Mouse (Mus musculus): ENCODE measurements around the gene Zbtb6. TPM values are rescaled to one million over a fixed set of nuclear protein-coding genes. Genes with fewer than 3 reads are reported as not detected.

The Zbtb6 gene
- polyA plus RNA-seq, 1 experiment from 2014 or later: 5.4 TPM

DNA sequence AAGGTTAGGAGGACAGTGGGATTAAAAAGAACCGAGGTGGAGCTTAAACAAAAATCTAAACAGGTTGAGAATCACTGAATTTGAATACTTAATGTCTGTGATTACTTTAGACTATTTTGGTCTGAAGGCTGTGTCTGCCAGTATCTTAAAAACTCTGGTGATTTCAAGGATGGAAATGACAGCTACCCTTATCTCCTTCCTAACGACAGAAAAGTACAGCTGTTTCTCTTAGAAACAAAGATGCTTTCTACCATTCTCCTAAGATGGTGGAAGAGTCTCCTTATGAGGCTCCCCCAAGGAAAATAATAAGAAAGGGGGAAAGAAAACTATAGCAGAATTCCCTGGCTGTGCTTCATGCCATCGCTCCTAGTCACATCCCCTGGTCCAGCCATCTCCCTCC lies 21.1 kb downstream of the Zbtb6 start:
- Histone ChIP-seq H3K9ac (ENCODE audit: low read length) (peak overlapping the region; percentile 96), H3K36me3 (ENCODE audit: control insufficient read depth, insufficient read depth, low read length) (no peaks in the 10 kb centered on the region), H3K4me1 (ENCODE audit: control insufficient read depth, insufficient read depth, low read length) (no peaks in the 10 kb centered on the region), H3K27me3 (ENCODE audit: control insufficient read depth, insufficient read depth, low read length) (no peaks in the 10 kb centered on the region), H3K9me3 (ENCODE audit: control insufficient read depth, low read length) (no peaks in the 10 kb centered on the region), H3K4me2 (ENCODE audit: low read depth, severe bottlenecking) (peak overlapping the region; percentile 60), H3K27ac (replicated peaks; ENCODE audit: low read depth, low read length) (no peak overlapping the region), H3K4me3 (ENCODE audit: low read depth, low read length) (peak overlapping the region; percentile 91)
- ATAC-seq (ENCODE audit: insufficient number of reproducible peaks, low FRiP score, low TSS enrichment, low read depth) (no peak), DNase-seq (ENCODE audit: low spot score) (no peak)
- 4% methylated on average over 3 of the region's 3 CpGs for WGBS

GRCm38 (mm10) chr2:37395539-37395938 lies 47.4 kb downstream of the Zbtb6 start:
- 65% methylated on average over 1 of the region's 1 CpGs for WGBS
- Histone ChIP-seq H3K27me3 (ENCODE audit: control insufficient read depth, insufficient read depth, low read length) (no peaks in the 10 kb centered on the region), H3K4me2 (ENCODE audit: low read depth, severe bottlenecking) (no peak overlapping the region), H3K4me3 (ENCODE audit: low read depth, low read length) (no peak overlapping the region), H3K4me1 (ENCODE audit: control insufficient read depth, insufficient read depth, low read length) (no peaks in the 10 kb centered on the region), H3K27ac (replicated peaks; ENCODE audit: low read depth, low read length) (no peak overlapping the region), H3K9me3 (ENCODE audit: control insufficient read depth, low read length) (no peaks in the 10 kb centered on the region), H3K36me3 (ENCODE audit: control insufficient read depth, insufficient read depth, low read length) (peaks cover 8% of the 10 kb centered on the region; the same call in 1 of the 2 replicates), H3K9ac (ENCODE audit: low read length) (no peak overlapping the region)
- DNase-seq (ENCODE audit: low spot score) (no peak), ATAC-seq (ENCODE audit: insufficient number of reproducible peaks, low FRiP score, low TSS enrichment, low read depth) (no peak)

GRCm38 (mm10) chr2:37382921-37383320 lies 60.0 kb downstream of the Zbtb6 start:
- Histone ChIP-seq H3K27me3 (ENCODE audit: control insufficient read depth, insufficient read depth, low read length) (no peaks in the 10 kb centered on the region), H3K9me3 (ENCODE audit: control insufficient read depth, low read length) (no peaks in the 10 kb centered on the region), H3K27ac (replicated peaks; ENCODE audit: low read depth, low read length) (no peak overlapping the region), H3K36me3 (ENCODE audit: control insufficient read depth, insufficient read depth, low read length) (peaks cover 5% of the 10 kb centered on the region), H3K4me2 (ENCODE audit: low read depth, severe bottlenecking) (no peak overlapping the region), H3K9ac (ENCODE audit: low read length) (no peak overlapping the region), H3K4me1 (ENCODE audit: control insufficient read depth, insufficient read depth, low read length) (no peaks in the 10 kb centered on the region), H3K4me3 (ENCODE audit: low read depth, low read length) (no peak overlapping the region)
- 94% methylated on average over 9 of the region's 9 CpGs for WGBS
- DNase-seq (ENCODE audit: low spot score) (no peak), ATAC-seq (ENCODE audit: insufficient number of reproducible peaks, low FRiP score, low TSS enrichment, low read depth) (no peak)

DNA sequence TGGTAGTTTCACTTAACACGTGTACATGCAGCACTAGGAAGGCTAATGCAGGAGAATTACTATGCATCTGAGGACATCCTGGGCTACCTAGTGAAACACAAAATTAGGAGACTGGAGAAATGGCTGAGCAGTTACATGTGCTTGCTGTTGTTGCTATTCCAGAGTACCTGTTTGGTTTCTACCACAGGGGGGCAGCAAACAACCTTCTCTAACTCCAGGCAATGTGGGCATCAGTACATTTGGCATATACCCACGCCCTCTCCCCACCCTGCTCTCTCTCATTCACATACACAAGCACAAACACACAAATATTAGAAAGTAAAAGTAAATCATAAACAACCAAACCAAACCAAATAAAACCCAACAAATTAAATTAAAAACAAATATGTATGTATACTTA lies 62.8 kb downstream of the Zbtb6 start:
- ATAC-seq (ENCODE audit: insufficient number of reproducible peaks, low FRiP score, low TSS enrichment, low read depth): no peak; the same call in 1 of the 2 replicates
- H3K9ac ChIP-seq (ENCODE audit: low read length): no peak overlapping the region
- H3K4me1 ChIP-seq (ENCODE audit: control insufficient read depth, insufficient read depth, low read length): no peaks in the 10 kb centered on the region
- no peaks in the 10 kb centered on the region for H3K27me3 ChIP-seq (ENCODE audit: control insufficient read depth, insufficient read depth, low read length)
- peak; percentile 68 for DNase-seq (ENCODE audit: low spot score)
- H3K9me3 ChIP-seq (ENCODE audit: control insufficient read depth, low read length): no peaks in the 10 kb centered on the region
- no peak overlapping the region for H3K4me2 ChIP-seq (ENCODE audit: low read depth, severe bottlenecking)
- 74% methylated on average over 2 of the region's 2 CpGs for WGBS
- H3K27ac ChIP-seq (replicated peaks; ENCODE audit: low read depth, low read length): no peak overlapping the region
- no peak overlapping the region for H3K4me3 ChIP-seq (ENCODE audit: low read depth, low read length)
- H3K36me3 ChIP-seq (ENCODE audit: control insufficient read depth, insufficient read depth, low read length): peaks cover 7% of the 10 kb centered on the region

DNA sequence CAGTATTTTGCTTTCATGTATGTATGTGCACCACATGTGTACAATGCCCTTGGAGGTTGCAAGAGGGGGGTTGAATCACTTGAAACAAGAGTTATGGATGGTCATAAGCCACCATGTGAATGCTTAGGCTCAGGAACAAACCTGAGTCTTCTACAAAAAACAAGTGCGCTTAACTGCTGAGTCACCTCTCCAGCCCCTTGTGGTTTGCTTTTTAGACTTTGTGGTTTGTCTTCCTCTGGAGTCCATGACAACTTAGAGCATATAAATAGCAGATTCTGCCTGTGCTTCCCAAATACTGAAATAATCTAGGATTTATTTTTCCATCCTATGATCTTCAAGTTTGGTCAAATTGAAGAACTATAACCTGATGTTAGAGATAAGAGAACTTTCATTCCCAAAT lies 67.0 kb downstream of the Zbtb6 start:
- H3K36me3 ChIP-seq (ENCODE audit: control insufficient read depth, insufficient read depth, low read length): peaks cover 2% of the 10 kb centered on the region; the same call in 1 of the 2 replicates
- DNase-seq (ENCODE audit: low spot score): no peak
- WGBS: 95% methylated on average over 1 of the region's 1 CpGs

More for the DNA sequence above, 67.0 kb downstream of the Zbtb6 start:
- no peak overlapping the region for H3K4me2 ChIP-seq (ENCODE audit: low read depth, severe bottlenecking)
- H3K4me1 ChIP-seq (ENCODE audit: control insufficient read depth, insufficient read depth, low read length): no peaks in the 10 kb centered on the region
- no peak for ATAC-seq (ENCODE audit: insufficient number of reproducible peaks, low FRiP score, low TSS enrichment, low read depth)
- H3K4me3 ChIP-seq (ENCODE audit: low read depth, low read length): no peak overlapping the region
- no peaks in the 10 kb centered on the region for H3K27me3 ChIP-seq (ENCODE audit: control insufficient read depth, insufficient read depth, low read length)
- H3K9me3 ChIP-seq (ENCODE audit: control insufficient read depth, low read length): no peaks in the 10 kb centered on the region
- H3K27ac ChIP-seq (replicated peaks; ENCODE audit: low read depth, low read length): no peak overlapping the region
- no peak overlapping the region for H3K9ac ChIP-seq (ENCODE audit: low read length)

Other genes with a start within 250 kb of the Zbtb6 start
- not detected in 2 replicates for gene Olfr366, start 231.6 kb downstream of the Zbtb6 start, polyA plus RNA-seq (2014; fragmentation: Nextera tagmentation; extraction: Ambion mirVana)
- gene Olfr368, start 116.7 kb downstream of the Zbtb6 start, polyA plus RNA-seq (2014; fragmentation: Nextera tagmentation; extraction: Ambion mirVana): not detected in 2 replicates
- 47.1 and 53.0 TPM in 2 replicates for gene Pdcl, start 83.8 kb downstream of the Zbtb6 start, polyA plus RNA-seq (2014; fragmentation: Nextera tagmentation; extraction: Ambion mirVana)
- gene Rc3h2, start 20.3 kb downstream of the Zbtb6 start, polyA plus RNA-seq (2014; fragmentation: Nextera tagmentation; extraction: Ambion mirVana): 17.0 and 20.8 TPM in 2 replicates
- 12.7 and 13.6 TPM in 2 replicates for gene Zbtb26, start within 50 bp of the Zbtb6 start, polyA plus RNA-seq (2014; fragmentation: Nextera tagmentation; extraction: Ambion mirVana)
- gene Rabgap1, start 108 bp upstream of the Zbtb6 start, polyA plus RNA-seq (2014; fragmentation: Nextera tagmentation; extraction: Ambion mirVana): 44.4 and 44.5 TPM in 2 replicates
- 1.3 and 1.5 TPM in 2 replicates for gene Gpr21, start 73.2 kb upstream of the Zbtb6 start, polyA plus RNA-seq (2014; fragmentation: Nextera tagmentation; extraction: Ambion mirVana)